Mouse (Mus musculus) MEL-GATA-1-ER (cell line): ENCODE measurements around the gene Smu1.
"Not testable (repeated sequence)": the region's sequence is repeated elsewhere in the genome, so short reads cannot be mapped to it uniquely, and the experiment has no call there.

Source experiments
- DNase-seq: peaks from one replicate; pipeline ENCODE4 v3.0.0-alpha.2; 2012; ENCODE audit warnings: low read depth; ENCODE audit errors: extremely low read depth

Smu1 gene

GRCm38 (mm10) chr4:40757780-40758420 lies at the start of gene Smu1:
Gene Smu1 (minus strand): TSS chr4:40757923.
- DNase-seq, result peak; percentile 90

- no peak for DNase-seq
Observed at GRCm38 (mm10) chr4:40807382-40807781, 49.7 kb upstream of the Smu1 start.

GRCm38 (mm10) chr4:40805401-40805800 lies 47.7 kb upstream of the Smu1 start:
- DNase-seq, result no peak

GRCm38 (mm10) chr4:40802787-40803186 lies 45.1 kb upstream of the Smu1 start:
- DNase-seq, result no peak

GRCm38 (mm10) chr4:40801908-40802307 lies 44.2 kb upstream of the Smu1 start:
- DNase-seq, result no peak

GRCm38 (mm10) chr4:40800873-40801272 lies 43.1 kb upstream of the Smu1 start:
- DNase-seq, result no peak

- DNase-seq, result not testable (repeated sequence)
Observed at GRCm38 (mm10) chr4:40798833-40799555, 41.3 kb upstream of the Smu1 start.

GRCm38 (mm10) chr4:40795761-40796160 lies 38.0 kb upstream of the Smu1 start:
- no peak for DNase-seq

GRCm38 (mm10) chr4:40794320-40794719 lies 36.6 kb upstream of the Smu1 start:
- no peak for DNase-seq

GRCm38 (mm10) chr4:40791176-40791575 lies 33.5 kb upstream of the Smu1 start:
- DNase-seq, result no peak

- no peak for DNase-seq
Observed at GRCm38 (mm10) chr4:40786578-40786977, 28.9 kb upstream of the Smu1 start.

- no peak for DNase-seq
Observed at GRCm38 (mm10) chr4:40785620-40786166, 28.0 kb upstream of the Smu1 start.

- DNase-seq, result no peak
Observed at GRCm38 (mm10) chr4:40784556-40785169, 26.9 kb upstream of the Smu1 start.

GRCm38 (mm10) chr4:40783049-40783448 lies 25.3 kb upstream of the Smu1 start:
- no peak for DNase-seq

- DNase-seq, result peak; percentile 56
Observed at GRCm38 (mm10) chr4:40781797-40782495, 24.2 kb upstream of the Smu1 start.

GRCm38 (mm10) chr4:40781143-40781542 lies 23.4 kb upstream of the Smu1 start:
- DNase-seq, result peak; percentile 91

GRCm38 (mm10) chr4:40778656-40779055 lies 20.9 kb upstream of the Smu1 start:
- DNase-seq, result no peak

GRCm38 (mm10) chr4:40777116-40777515 lies 19.4 kb upstream of the Smu1 start:
- DNase-seq, result no peak

GRCm38 (mm10) chr4:40776416-40776815 lies 18.7 kb upstream of the Smu1 start:
- DNase-seq, result peak; percentile 50

GRCm38 (mm10) chr4:40774279-40775259 lies 16.8 kb upstream of the Smu1 start:
- DNase-seq, result peak; percentile 63
